In the genomic region with DNA sequence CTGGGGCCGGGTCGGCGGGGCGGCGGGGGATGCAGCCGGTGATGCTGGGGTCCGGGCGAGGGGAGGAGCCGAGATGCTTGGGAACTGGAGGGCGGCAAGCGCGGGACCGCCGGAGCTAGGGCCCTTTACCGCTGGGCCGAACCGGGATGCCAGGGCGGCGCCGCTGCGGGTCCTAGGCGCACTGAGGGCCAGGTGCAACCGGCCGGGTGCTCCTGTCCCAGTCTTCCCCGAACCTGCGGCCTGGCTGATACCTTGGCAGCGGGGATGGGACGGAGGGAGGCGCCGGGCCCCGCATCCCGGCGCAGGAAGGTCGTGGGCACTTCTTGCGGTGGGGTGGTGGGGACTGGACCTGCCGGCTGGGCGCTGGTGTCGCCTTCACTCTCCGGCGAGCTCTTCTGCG, we compare ENCODE assay signal across 8 mouse cellular contexts. TPM values are rescaled to one million over a fixed set of nuclear protein-coding genes. Genes with fewer than 3 reads are reported as not detected.
DNase-seq lines count a peak whose midpoint lies in the region; ATAC-seq and TF ChIP-seq lines count a peak whose summit lies in the region.

No protein-coding gene starts in this region.

- no peak for DNase-seq in lung, embryonic 14.5 days
- no peak for DNase-seq in lung, adult 18-20 months
- DNase-seq in limb, embryonic 10.5 days (ENCODE audit: low spot score): no peak
- no peak for DNase-seq in embryo, embryonic 11 days
- no peak for DNase-seq in T-cell, adult 2 months (ENCODE audit: low spot score)
- DNase-seq in adrenal gland, postnatal 4 days (ENCODE audit: low spot score in 2 of 2): no peak

- peak overlapping the region; percentile 70 for H3K4me3 ChIP-seq in lung, embryonic 14.5 days (ENCODE audit: low read depth, low read length)
- H3K4me3 ChIP-seq in embryonic fibroblast, embryonic 13.5 days (ENCODE audit: insufficient read depth, low read length): peak overlapping the region; percentile 87
- H3K4me3 ChIP-seq in limb, embryonic 10.5 days: peak overlapping the region; percentile 87
- H3K4me3 ChIP-seq in neural tube, embryonic 13.5 days: peak overlapping the region; percentile 76

- no peak for TF ChIP-seq CTCF in lung, embryonic 14.5 days (IDR thresholded peaks at IDR 0.05; ENCODE audit: low read depth)
- no peak for TF ChIP-seq CTCF in embryonic fibroblast, embryonic 13.5 days (IDR thresholded peaks at IDR 0.05; ENCODE audit: borderline replicate concordance, insufficient read depth, low read length)

- no peaks in the 10 kb centered on the region for H3K36me3 ChIP-seq in lung, embryonic 14.5 days (ENCODE audit: insufficient read depth)
- no peaks in the 10 kb centered on the region for H3K36me3 ChIP-seq in limb, embryonic 10.5 days
- no peaks in the 10 kb centered on the region for H3K36me3 ChIP-seq in neural tube, embryonic 13.5 days

- H3K27me3 ChIP-seq in lung, embryonic 14.5 days (ENCODE audit: insufficient read depth, low read length): no peaks in the 10 kb centered on the region
- no peaks in the 10 kb centered on the region; the same call in 1 of the 2 replicates for H3K27me3 ChIP-seq in limb, embryonic 10.5 days (ENCODE audit: low read depth, poor library complexity, severe bottlenecking)
- no peaks in the 10 kb centered on the region; the same call in 1 of the 2 replicates for H3K27me3 ChIP-seq in neural tube, embryonic 13.5 days

- H3K27ac ChIP-seq in lung, embryonic 14.5 days (ENCODE audit: low read depth): no peak overlapping the region
- no peak overlapping the region for H3K27ac ChIP-seq in embryonic fibroblast, embryonic 13.5 days (ENCODE audit: insufficient read depth, low read length)
- H3K27ac ChIP-seq in limb, embryonic 10.5 days: peak overlapping the region; percentile 87
- H3K27ac ChIP-seq in neural tube, embryonic 13.5 days (replicated peaks): no peak overlapping the region

- ATAC-seq in lung, embryonic 14.5 days (ENCODE audit: insufficient read depth): peak; percentile 80; the same call in 1 of the 2 replicates
- no peak; the same call in 1 of the 2 replicates for ATAC-seq in neural tube, embryonic 13.5 days (ENCODE audit: low read depth)

- H3K4me1 ChIP-seq in lung, embryonic 14.5 days (ENCODE audit: insufficient read depth): 0 out of 2 replicates have a peak, but pooled peaks cover 3% of the 10 kb centered on the region
- H3K4me1 ChIP-seq in embryonic fibroblast, embryonic 13.5 days (ENCODE audit: control insufficient read depth, insufficient read depth, low read length): 0 out of 2 replicates have a peak, but pooled peaks cover 3% of the 10 kb centered on the region
- peaks cover 11% of the 10 kb centered on the region for H3K4me1 ChIP-seq in limb, embryonic 10.5 days
- H3K4me1 ChIP-seq in neural tube, embryonic 13.5 days (replicated peaks): peaks cover 15% of the 10 kb centered on the region

- 2% methylated on average over 40 of the region's 41 CpGs for WGBS in lung, embryonic 14.5 days
- WGBS in limb, embryonic 10.5 days: under 1% methylated on average over 41 of the region's 41 CpGs
- under 1% methylated on average over 41 of the region's 41 CpGs for WGBS in neural tube, embryonic 13.5 days

- H3K9me3 ChIP-seq in lung, embryonic 14.5 days (ENCODE audit: low read depth, low read length): 0 out of 2 replicates have a peak, but pooled peaks cover 3% of the 10 kb centered on the region
- H3K9me3 ChIP-seq in limb, embryonic 10.5 days (replicated peaks): no peaks in the 10 kb centered on the region
- no peaks in the 10 kb centered on the region for H3K9me3 ChIP-seq in neural tube, embryonic 13.5 days

- TF ChIP-seq POLR2A in embryonic fibroblast, embryonic 13.5 days (IDR thresholded peaks at IDR 0.05; ENCODE audit: low read depth, low read length): no peak

- peak overlapping the region; percentile 74 for H3K9ac ChIP-seq in lung, embryonic 14.5 days
- H3K9ac ChIP-seq in neural tube, embryonic 13.5 days: peak overlapping the region; percentile 82

- H3K4me2 ChIP-seq in lung, embryonic 14.5 days: peak overlapping the region; percentile 98
- H3K4me2 ChIP-seq in neural tube, embryonic 13.5 days: peak overlapping the region; percentile 98

RNA-seq across cellular contexts. Expression of a gene that starts 0.3 kb away (rescaled TPM):
- 14.1 and 15.5 TPM in 2 replicates for polyA plus RNA-seq in lung, embryonic 14.5 days (2014; fragmentation: Nextera tagmentation; extraction: Ambion mirVana)
- 11.6 and 12.5 TPM in 2 replicates for polyA plus RNA-seq in embryonic fibroblast, embryonic 13.5 days (2011; ENCODE audit: insufficient read length, low read depth, missing spikeins)
- 12.7 and 14.9 TPM in 2 replicates for polyA plus RNA-seq in limb, embryonic 10.5 days (2016; fragmentation: Nextera tagmentation; extraction: Ambion mirVana)
- polyA plus RNA-seq in neural tube, embryonic 13.5 days (2015; fragmentation: Nextera tagmentation; extraction: Ambion mirVana): 11.4 and 11.8 TPM in 2 replicates
- 1 to 10 TPM; 4.6 to 5.9 TPM for total RNA-seq in adrenal gland, postnatal 4 days (2021)

RNA-seq across cellular contexts. Expression of a gene that starts 23.8 kb away (rescaled TPM):
- polyA plus RNA-seq in lung, embryonic 14.5 days (2014; fragmentation: Nextera tagmentation; extraction: Ambion mirVana): 445 and 524 TPM in 2 replicates
- polyA plus RNA-seq in embryonic fibroblast, embryonic 13.5 days (2011; ENCODE audit: insufficient read length, low read depth, missing spikeins): 655 and 706 TPM in 2 replicates
- 297 and 351 TPM in 2 replicates for polyA plus RNA-seq in limb, embryonic 10.5 days (2016; fragmentation: Nextera tagmentation; extraction: Ambion mirVana)
- 273 and 274 TPM in 2 replicates for polyA plus RNA-seq in neural tube, embryonic 13.5 days (2015; fragmentation: Nextera tagmentation; extraction: Ambion mirVana)
- 100 to 1,000 TPM; 283 to 296 TPM for total RNA-seq in adrenal gland, postnatal 4 days (2021)
